Mouse (Mus musculus) spleen, adult 2 months (tissue): ENCODE data around the gene Zic4.

Experiments
- CTCF ChIP-seq: fragments of 200-500 bp; IDR thresholded peaks from 2 replicates; pipeline ENCODE4 v1.5.1; 2011; ENCODE audit warnings: mild to moderate bottlenecking, inconsistent platforms; ENCODE audit not compliant: insufficient read depth, insufficient read length, insufficient replicate concordance; ENCODE audit errors: extremely low read depth
- POLR2A ChIP-seq: fragments of 200-500 bp; IDR thresholded peaks from 2 replicates; pipeline ENCODE4 v1.6.1; 2011; ENCODE audit warnings: low read depth, low read length, inconsistent platforms

GRCm38 (mm10) chr9:91371011-91371410 lies 8.8 kb downstream of the Zic4 start:
- no peak for TF ChIP-seq POLR2A
- TF ChIP-seq CTCF = no peak
